Mouse (Mus musculus): ENCODE measurements at regions not wholly inside any gene's neighbourhood (a gene's known extent, or its start where the extent isn't known, plus 50 kb on each side); places are given as distances from the start of the nearest gene placed in this dataset.
"Not testable (repeated sequence)": the region's sequence is repeated elsewhere in the genome, so short reads cannot be mapped to it uniquely, and the experiment has no call there.

DNA sequence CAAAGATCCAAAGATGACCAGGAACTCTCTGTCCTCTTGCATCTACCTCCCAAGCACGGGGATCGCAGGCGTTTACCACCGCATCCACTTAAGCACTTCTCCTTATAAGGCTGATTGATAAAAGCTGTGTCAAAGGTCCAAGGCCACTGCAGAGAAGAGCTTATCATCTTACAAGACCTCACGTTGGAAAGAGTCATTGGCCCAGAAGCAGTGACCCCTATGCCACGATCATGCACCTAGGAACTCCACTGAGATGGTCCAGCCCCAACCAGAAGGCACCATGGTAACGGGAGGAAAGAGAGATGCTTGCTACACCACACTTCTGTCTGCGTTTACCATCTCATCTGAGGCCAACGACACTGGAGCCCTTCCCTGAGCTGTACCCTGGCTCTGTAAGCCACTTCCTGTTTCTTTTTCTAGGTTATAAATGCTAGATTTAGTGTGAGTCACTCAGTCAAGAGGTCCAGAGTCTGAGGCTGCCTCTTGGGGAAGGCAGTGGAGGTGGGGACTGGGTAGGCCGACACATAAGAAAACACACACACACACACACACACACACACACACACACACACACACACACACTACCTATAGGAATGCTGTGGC lies 66.4 kb downstream of the Vcpkmt start:
- in situ Hi-C loops (cut with MboI; ENCODE audit: low sequenced_read_pairs in 2 of 2, unreplicated experiment in 2 of 2) = no loop called here
- Histone ChIP-seq H3K4me1 (ENCODE audit: control insufficient read depth in 2 of 2, insufficient read depth in 2 of 2, low read length in 2 of 2, poor library complexity in 1 of 2) (no peaks in the 10 kb centered on the region), H3K36me3 (ENCODE audit: control insufficient read depth, insufficient read depth, low read length, poor library complexity, severe bottlenecking) (no peaks in the 10 kb centered on the region), H3K27ac (ENCODE audit: insufficient read depth, low read depth, low read length, poor library complexity, severe bottlenecking) (no peak overlapping the region), H3K9ac (ENCODE audit: insufficient read depth, low read depth, low read length, poor library complexity, severe bottlenecking) (no peak overlapping the region), H3K4me3 (ENCODE audit: insufficient read depth in 1 of 2, low read depth in 1 of 2, low read length in 2 of 2, poor library complexity in 1 of 2, severe bottlenecking in 1 of 2) (no peak overlapping the region), H3K9me3 (ENCODE audit: control insufficient read depth, insufficient read depth, low read depth, low read length) (no peaks in the 10 kb centered on the region)
- TF ChIP-seq ZC3H11A (IDR thresholded peaks at IDR 0.05; ENCODE audit: borderline replicate concordance, low read depth, low read length) (no peak), CHD2 (IDR thresholded peaks at IDR 0.05; ENCODE audit: low read depth, low read length) (no peak), ZNF384 (IDR thresholded peaks at IDR 0.05; ENCODE audit: low read depth, low read length) (no peak), MAFK (IDR thresholded peaks at IDR 0.05; ENCODE audit: insufficient read depth, low read depth, low read length) (no peak)
- no peak for DNase-seq (ENCODE audit: low read depth, low spot score)

DNA sequence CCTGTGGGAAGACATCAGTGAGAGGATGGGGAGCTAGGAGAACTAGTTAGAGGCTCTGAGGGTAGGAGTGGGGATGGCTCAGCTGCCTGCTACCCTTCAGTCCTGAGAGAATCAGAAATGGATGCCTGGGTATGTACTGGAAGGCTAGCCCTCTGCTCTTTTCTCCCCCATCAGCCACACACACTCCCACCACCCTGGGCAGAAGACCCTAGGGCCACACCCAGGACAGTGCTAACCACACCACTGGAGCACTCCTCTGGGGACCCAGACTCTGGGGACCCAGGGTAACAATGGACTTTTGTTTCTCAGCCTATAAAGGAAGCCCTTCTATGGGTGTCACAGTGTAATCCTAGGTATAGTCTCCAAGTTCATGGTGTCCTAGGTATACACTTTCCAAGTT lies 67.0 kb downstream of the Vcpkmt start:
- Histone ChIP-seq H3K36me3 (ENCODE audit: control insufficient read depth, insufficient read depth, low read length, poor library complexity, severe bottlenecking) (no peaks in the 10 kb centered on the region), H3K4me3 (ENCODE audit: insufficient read depth in 1 of 2, low read depth in 1 of 2, low read length in 2 of 2, poor library complexity in 1 of 2, severe bottlenecking in 1 of 2) (no peak overlapping the region), H3K27ac (ENCODE audit: insufficient read depth, low read depth, low read length, poor library complexity, severe bottlenecking) (no peak overlapping the region), H3K4me1 (ENCODE audit: control insufficient read depth in 2 of 2, insufficient read depth in 2 of 2, low read length in 2 of 2, poor library complexity in 1 of 2) (no peaks in the 10 kb centered on the region), H3K9ac (ENCODE audit: insufficient read depth, low read depth, low read length, poor library complexity, severe bottlenecking) (no peak overlapping the region), H3K9me3 (ENCODE audit: control insufficient read depth, insufficient read depth, low read depth, low read length) (no peaks in the 10 kb centered on the region)
- TF ChIP-seq MAFK (IDR thresholded peaks at IDR 0.05; ENCODE audit: insufficient read depth, low read depth, low read length) = no peak
- TF ChIP-seq ZC3H11A (IDR thresholded peaks at IDR 0.05; ENCODE audit: borderline replicate concordance, low read depth, low read length) = no peak
- TF ChIP-seq CHD2 (IDR thresholded peaks at IDR 0.05; ENCODE audit: low read depth, low read length) = no peak
- TF ChIP-seq ZNF384 (IDR thresholded peaks at IDR 0.05; ENCODE audit: low read depth, low read length) = no peak
- TF ChIP-seq HCFC1 (IDR thresholded peaks at IDR 0.05; ENCODE audit: borderline replicate concordance, insufficient read depth, low read length) = no peak
- in situ Hi-C loops (cut with MboI; ENCODE audit: low sequenced_read_pairs in 2 of 2, unreplicated experiment in 2 of 2) = no loop called here
- DNase-seq (ENCODE audit: low read depth, low spot score) = no peak

DNA sequence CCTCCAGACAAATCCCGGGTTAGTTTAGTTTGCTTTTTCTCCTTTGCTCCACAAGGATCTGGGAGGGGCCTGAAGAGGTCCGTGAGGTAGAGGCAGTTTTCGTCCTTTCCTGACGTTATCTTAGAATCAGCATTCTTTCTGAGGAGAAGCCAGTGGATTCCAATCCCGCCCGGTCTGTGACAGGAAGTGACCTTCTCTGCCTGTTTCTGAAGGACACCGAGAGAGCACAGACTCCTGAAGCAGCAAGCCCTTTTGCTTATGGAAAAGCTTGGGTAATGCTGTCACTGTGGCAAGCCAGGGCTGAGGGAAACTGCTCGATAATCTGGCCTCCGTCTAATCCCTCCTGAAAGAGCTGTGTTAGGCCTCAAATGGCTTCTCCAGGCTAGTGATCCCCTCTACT lies 67.7 kb downstream of the Vcpkmt start:
- Histone ChIP-seq H3K9ac (ENCODE audit: insufficient read depth, low read depth, low read length, poor library complexity, severe bottlenecking) (no peak overlapping the region), H3K27ac (ENCODE audit: insufficient read depth, low read depth, low read length, poor library complexity, severe bottlenecking) (no peak overlapping the region), H3K36me3 (ENCODE audit: control insufficient read depth, insufficient read depth, low read length, poor library complexity, severe bottlenecking) (no peaks in the 10 kb centered on the region), H3K4me3 (ENCODE audit: insufficient read depth in 1 of 2, low read depth in 1 of 2, low read length in 2 of 2, poor library complexity in 1 of 2, severe bottlenecking in 1 of 2) (no peak overlapping the region), H3K4me1 (ENCODE audit: control insufficient read depth in 2 of 2, insufficient read depth in 2 of 2, low read length in 2 of 2, poor library complexity in 1 of 2) (no peaks in the 10 kb centered on the region), H3K9me3 (ENCODE audit: control insufficient read depth, insufficient read depth, low read depth, low read length) (no peaks in the 10 kb centered on the region)
- in situ Hi-C loops (cut with MboI; ENCODE audit: low sequenced_read_pairs in 2 of 2, unreplicated experiment in 2 of 2) = no loop called here
- DNase-seq (ENCODE audit: low read depth, low spot score) = no peak
- TF ChIP-seq CHD2 (IDR thresholded peaks at IDR 0.05; ENCODE audit: low read depth, low read length) = no peak
- TF ChIP-seq ZNF384 (IDR thresholded peaks at IDR 0.05; ENCODE audit: low read depth, low read length) = no peak
- no peak for TF ChIP-seq MAFK (IDR thresholded peaks at IDR 0.05; ENCODE audit: insufficient read depth, low read depth, low read length)
- TF ChIP-seq HCFC1 (IDR thresholded peaks at IDR 0.05; ENCODE audit: borderline replicate concordance, insufficient read depth, low read length) = no peak
- TF ChIP-seq ZC3H11A (IDR thresholded peaks at IDR 0.05; ENCODE audit: borderline replicate concordance, low read depth, low read length) = no peak

DNA sequence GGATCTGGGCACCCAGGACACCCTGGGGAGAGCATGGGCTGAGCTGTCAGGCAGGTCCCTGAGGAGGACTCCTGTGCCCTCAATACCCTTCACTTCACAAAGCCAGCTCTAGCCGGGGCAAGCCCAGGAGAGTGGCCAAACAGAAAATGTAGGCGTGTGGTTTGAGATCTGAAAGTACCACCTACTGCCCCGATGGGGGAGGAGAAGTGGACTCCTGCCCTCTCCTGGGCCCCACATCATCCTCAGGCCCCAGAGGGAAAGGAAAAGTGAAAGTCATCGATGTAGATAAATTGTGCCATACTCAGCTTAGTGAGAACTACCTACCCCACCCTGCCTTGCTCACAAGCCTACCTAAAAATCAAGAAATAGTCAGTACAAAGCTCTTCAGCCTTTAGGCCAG lies 69.7 kb downstream of the Vcpkmt start:
- no peak overlapping the region for H3K27ac ChIP-seq (ENCODE audit: insufficient read depth, low read depth, low read length, poor library complexity, severe bottlenecking)

DNA sequence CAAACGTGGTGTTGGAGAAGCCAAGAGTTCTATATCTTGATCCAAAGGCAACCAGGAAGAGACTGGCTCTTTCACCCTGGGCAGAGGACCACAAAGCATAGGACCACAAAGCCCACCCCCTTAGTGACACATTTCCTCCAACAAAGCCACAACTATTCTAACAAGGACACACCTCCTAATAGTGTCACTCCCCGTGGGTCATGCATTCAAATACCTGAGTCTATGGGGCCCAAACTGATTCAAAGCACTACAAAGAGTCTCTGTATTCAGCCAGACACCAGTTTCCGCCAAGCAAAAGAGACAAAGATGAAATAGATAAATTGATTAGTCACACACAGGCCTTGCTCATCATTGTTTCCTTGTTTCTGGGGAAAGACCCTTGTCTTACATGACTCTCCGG lies 72.1 kb downstream of the Vcpkmt start:
- in situ Hi-C loops (cut with MboI; ENCODE audit: low sequenced_read_pairs in 2 of 2, unreplicated experiment in 2 of 2) = no loop called here
- no peak overlapping the region for H3K4me3 ChIP-seq (ENCODE audit: insufficient read depth in 1 of 2, low read depth in 1 of 2, low read length in 2 of 2, poor library complexity in 1 of 2, severe bottlenecking in 1 of 2)
- TF ChIP-seq ZNF384 (IDR thresholded peaks at IDR 0.05; ENCODE audit: low read depth, low read length) = no peak

More for the DNA sequence above, 69.7 kb downstream of the Vcpkmt start:
- TF ChIP-seq HCFC1 (IDR thresholded peaks at IDR 0.05; ENCODE audit: borderline replicate concordance, insufficient read depth, low read length) = no peak
- TF ChIP-seq MAFK (IDR thresholded peaks at IDR 0.05; ENCODE audit: insufficient read depth, low read depth, low read length) = no peak
- no peak for TF ChIP-seq ZC3H11A (IDR thresholded peaks at IDR 0.05; ENCODE audit: borderline replicate concordance, low read depth, low read length)
- no peak for TF ChIP-seq CHD2 (IDR thresholded peaks at IDR 0.05; ENCODE audit: low read depth, low read length)
- no peak for TF ChIP-seq ZNF384 (IDR thresholded peaks at IDR 0.05; ENCODE audit: low read depth, low read length)
- in situ Hi-C loops (cut with MboI; ENCODE audit: low sequenced_read_pairs in 2 of 2, unreplicated experiment in 2 of 2) = no loop called here
- no peaks in the 10 kb centered on the region for H3K36me3 ChIP-seq (ENCODE audit: control insufficient read depth, insufficient read depth, low read length, poor library complexity, severe bottlenecking)
- H3K9me3 ChIP-seq (ENCODE audit: control insufficient read depth, insufficient read depth, low read depth, low read length) = no peaks in the 10 kb centered on the region
- no peak overlapping the region for H3K4me3 ChIP-seq (ENCODE audit: insufficient read depth in 1 of 2, low read depth in 1 of 2, low read length in 2 of 2, poor library complexity in 1 of 2, severe bottlenecking in 1 of 2)
- no peak for DNase-seq (ENCODE audit: low read depth, low spot score)
- no peaks in the 10 kb centered on the region for H3K4me1 ChIP-seq (ENCODE audit: control insufficient read depth in 2 of 2, insufficient read depth in 2 of 2, low read length in 2 of 2, poor library complexity in 1 of 2)
- no peak overlapping the region for H3K9ac ChIP-seq (ENCODE audit: insufficient read depth, low read depth, low read length, poor library complexity, severe bottlenecking)

DNA sequence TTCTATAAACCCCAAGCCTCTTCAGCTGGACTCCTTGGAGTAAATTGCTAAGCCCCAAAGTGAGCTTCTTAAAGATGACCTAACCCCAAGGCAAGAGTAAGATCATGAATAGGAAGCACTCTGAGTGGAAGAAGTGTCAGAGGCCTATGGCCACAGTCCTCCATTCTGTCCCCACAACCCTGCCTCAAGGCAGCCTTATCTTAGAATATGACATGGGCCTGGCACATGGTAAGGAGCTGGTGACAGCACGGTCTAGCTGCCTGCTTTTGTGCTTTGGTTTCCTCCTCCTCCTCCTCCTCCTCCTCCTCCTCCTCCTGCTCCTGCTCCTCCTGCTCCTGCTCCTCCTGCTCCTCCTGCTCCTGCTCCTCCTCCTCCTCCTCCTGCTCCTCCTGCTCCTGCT lies 73.6 kb downstream of the Vcpkmt start:
- in situ Hi-C loops (cut with MboI; ENCODE audit: low sequenced_read_pairs in 2 of 2, unreplicated experiment in 2 of 2); H3K4me3 ChIP-seq (ENCODE audit: insufficient read depth in 1 of 2, low read depth in 1 of 2, low read length in 2 of 2, poor library complexity in 1 of 2, severe bottlenecking in 1 of 2); DNase-seq (ENCODE audit: low read depth, low spot score); H3K4me1 ChIP-seq (ENCODE audit: control insufficient read depth in 2 of 2, insufficient read depth in 2 of 2, low read length in 2 of 2, poor library complexity in 1 of 2); H3K36me3 ChIP-seq (ENCODE audit: control insufficient read depth, insufficient read depth, low read length, poor library complexity, severe bottlenecking); H3K9ac ChIP-seq (ENCODE audit: insufficient read depth, low read depth, low read length, poor library complexity, severe bottlenecking); H3K27ac ChIP-seq (ENCODE audit: insufficient read depth, low read depth, low read length, poor library complexity, severe bottlenecking); H3K9me3 ChIP-seq (ENCODE audit: control insufficient read depth, insufficient read depth, low read depth, low read length): not testable (repeated sequence)

More for the DNA sequence above, 72.1 kb downstream of the Vcpkmt start:
- Histone ChIP-seq H3K9ac (ENCODE audit: insufficient read depth, low read depth, low read length, poor library complexity, severe bottlenecking) (no peak overlapping the region), H3K36me3 (ENCODE audit: control insufficient read depth, insufficient read depth, low read length, poor library complexity, severe bottlenecking) (no peaks in the 10 kb centered on the region), H3K9me3 (ENCODE audit: control insufficient read depth, insufficient read depth, low read depth, low read length) (no peaks in the 10 kb centered on the region), H3K27ac (ENCODE audit: insufficient read depth, low read depth, low read length, poor library complexity, severe bottlenecking) (no peak overlapping the region), H3K4me1 (ENCODE audit: control insufficient read depth in 2 of 2, insufficient read depth in 2 of 2, low read length in 2 of 2, poor library complexity in 1 of 2) (no peaks in the 10 kb centered on the region)
- no peak for DNase-seq (ENCODE audit: low read depth, low spot score)

Measured in ES-E14 (cell line).